Mouse (Mus musculus) ES-CJ7 (cell line): ENCODE measurements around the gene Cdc37.
A peak's percentile ranks its signal among the peaks of the same experiment; 100 is the strongest.

Experiments used
- DNase-seq: peaks from one replicate; pipeline ENCODE4 v3.0.0; 2011; ENCODE audit warnings: low read depth, low spot score

Gene Cdc37

GRCm38 (mm10) chr9:21135941-21136381, 13.8 kb downstream of the Cdc37 start:
- no peak for DNase-seq

- no peak for DNase-seq
These were observed 14.4 kb downstream of the Cdc37 start for GRCm38 (mm10) chr9:21135329-21135890.

- DNase-seq = no peak
These were observed 15.0 kb downstream of the Cdc37 start for GRCm38 (mm10) chr9:21134595-21135328.

- peak; percentile 27 for DNase-seq
These were observed 16.6 kb downstream of the Cdc37 start for GRCm38 (mm10) chr9:21133064-21133707.

- DNase-seq = peak; percentile 44
These were observed 17.5 kb downstream of the Cdc37 start for GRCm38 (mm10) chr9:21132102-21132775.

- DNase-seq = peak; percentile 99
These were observed 18.5 kb downstream of the Cdc37 start, which contains the start of gene Tyk2 for GRCm38 (mm10) chr9:21131059-21131956. Gene Tyk2, minus strand, starts transcription at chr9:21131243.

GRCm38 (mm10) chr9:21126259-21126627, 23.5 kb downstream of the Cdc37 start:
- DNase-seq = no peak

GRCm38 (mm10) chr9:21125502-21126258, 24.1 kb downstream of the Cdc37 start:
- DNase-seq = no peak

GRCm38 (mm10) chr9:21124837-21125236, 24.9 kb downstream of the Cdc37 start:
- no peak for DNase-seq

- no peak for DNase-seq
These were observed 28.3 kb downstream of the Cdc37 start for GRCm38 (mm10) chr9:21121483-21121882.

GRCm38 (mm10) chr9:21117073-21117472, 32.7 kb downstream of the Cdc37 start:
- no peak for DNase-seq

- DNase-seq = no peak
These were observed 34.7 kb downstream of the Cdc37 start for GRCm38 (mm10) chr9:21115105-21115504.

- DNase-seq = no peak
These were observed 35.6 kb downstream of the Cdc37 start for GRCm38 (mm10) chr9:21114190-21114589.

- no peak for DNase-seq
These were observed 36.0 kb downstream of the Cdc37 start for GRCm38 (mm10) chr9:21113751-21114150.

GRCm38 (mm10) chr9:21107607-21108237, 42.1 kb downstream of the Cdc37 start:
- peak; percentile 36 for DNase-seq

GRCm38 (mm10) chr9:21105760-21106564, 43.8 kb downstream of the Cdc37 start:
- DNase-seq = no peak

GRCm38 (mm10) chr9:21104814-21105213, 45.0 kb downstream of the Cdc37 start:
- no peak for DNase-seq

- DNase-seq = no peak
These were observed 47.7 kb downstream of the Cdc37 start for GRCm38 (mm10) chr9:21102076-21102475.
